Mouse (Mus musculus) ES-Bruce4 (cell line): ENCODE measurements at regions not wholly inside any gene's neighbourhood (a gene's known extent, or its start where the extent isn't known, plus 50 kb on each side); places are given as distances from the start of the nearest gene placed in this dataset.
"Not testable (repeated sequence)": the region's sequence is repeated elsewhere in the genome, so short reads cannot be mapped to it uniquely, and the experiment has no call there.

ENCODE experiments used
- CTCF ChIP-seq: IDR thresholded peaks from one replicate; pipeline ENCODE4 v1.8.1; 2011; ENCODE audit warnings: low read depth, low read length
- POLR2A ChIP-seq: IDR thresholded peaks from one replicate; pipeline ENCODE4 v1.8.1; 2011; ENCODE audit warnings: low read length; ENCODE audit not compliant: insufficient read depth

DNA sequence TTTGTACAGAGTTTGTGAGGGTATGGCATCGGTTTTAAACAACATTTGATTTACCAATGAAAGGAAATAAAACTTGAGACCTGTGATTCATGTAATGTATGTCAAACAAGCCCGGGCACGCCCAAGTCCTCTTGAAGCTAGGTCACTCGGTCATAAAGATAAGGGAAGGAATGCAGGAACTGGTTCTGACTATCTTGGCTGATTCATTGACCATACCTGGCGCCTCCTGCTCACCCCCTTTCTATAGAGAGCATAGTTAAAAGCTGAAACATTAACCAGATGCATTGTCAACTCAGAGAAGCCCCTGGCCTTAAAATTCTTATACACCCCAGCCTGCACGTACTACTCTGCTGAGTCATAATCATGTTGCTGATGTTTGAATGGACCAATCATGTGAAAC is 261.1 kb downstream of the Glrx3 start:
- TF ChIP-seq CTCF, POLR2A: not testable (repeated sequence)
